Mouse (Mus musculus) urinary bladder, postnatal 14 days (tissue): ENCODE measurements around the gene Sec63.
A peak's percentile ranks its signal among the peaks of the same experiment; 100 is the strongest.

Experiments
- DNase-seq: peaks from one replicate; pipeline ENCODE4 v3.0.0; 2021; ENCODE audit warnings: low spot score

The Sec63 gene

GRCm38 (mm10) chr10:42863621-42864391, 102.5 kb downstream of the Sec63 start:
- peak; percentile 63 for DNase-seq

- peak; percentile 19 for DNase-seq
These were observed 103.4 kb downstream of the Sec63 start for GRCm38 (mm10) chr10:42864696-42865095.

- no peak for DNase-seq
These were observed 107.1 kb downstream of the Sec63 start for GRCm38 (mm10) chr10:42868416-42868815.

DNA sequence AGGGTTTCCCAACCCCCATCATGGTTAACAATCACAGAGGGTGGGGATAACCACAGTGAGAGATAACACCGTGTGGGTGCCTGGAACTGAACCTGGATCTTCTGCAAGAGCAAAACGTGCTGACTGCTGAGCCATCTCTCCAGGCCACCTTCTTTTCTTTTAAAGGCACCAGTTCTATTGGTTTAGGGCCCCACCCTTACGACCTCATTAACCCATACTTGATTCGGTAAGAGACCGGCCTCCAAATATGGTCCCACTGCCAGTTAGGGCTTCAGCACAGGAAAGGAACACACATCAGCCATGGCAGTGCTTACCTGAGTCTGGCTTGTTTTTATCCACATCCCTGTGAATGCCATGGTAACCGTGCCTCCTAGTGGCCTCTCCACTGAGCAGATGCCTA, 108.2 kb downstream of the Sec63 start:
- DNase-seq, result no peak

DNA sequence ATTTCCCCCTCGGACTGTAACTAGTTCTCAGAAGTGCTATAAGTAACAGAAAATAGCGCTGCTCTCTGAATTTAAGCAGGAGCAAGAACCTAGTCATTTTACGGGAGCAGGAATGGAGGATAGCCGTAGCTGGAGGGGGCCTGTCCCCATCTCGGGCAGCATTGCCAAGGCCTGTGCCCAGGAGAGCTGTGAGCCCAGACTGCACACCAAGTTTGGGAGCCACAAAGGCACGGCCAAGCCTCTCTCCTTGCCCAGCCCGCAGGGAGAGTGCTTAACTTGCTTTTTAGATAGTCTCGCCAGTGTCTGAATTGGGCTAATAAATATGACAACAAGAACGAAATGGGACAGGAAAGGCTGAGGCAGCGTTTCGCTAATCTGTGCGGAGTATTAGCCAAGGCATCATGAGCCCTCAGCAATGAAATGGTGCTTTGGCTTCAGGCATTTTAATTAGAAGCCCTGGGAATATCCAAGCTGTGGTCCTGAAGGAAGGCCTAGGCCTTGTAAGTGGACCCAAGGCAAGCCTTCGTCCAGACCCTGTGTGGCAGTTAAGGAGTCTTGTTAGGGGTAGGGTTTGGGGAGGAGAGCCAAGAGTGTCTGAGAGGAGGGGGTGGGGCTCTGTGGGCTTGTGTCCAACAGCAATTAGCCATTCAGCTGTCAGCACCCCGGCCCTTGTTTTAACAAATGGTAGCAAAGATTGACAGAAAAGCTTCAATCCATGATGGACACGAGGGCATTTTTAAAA, 111.1 kb downstream of the Sec63 start:
- DNase-seq, result no peak

- no peak for DNase-seq
These were observed 111.8 kb downstream of the Sec63 start for GRCm38 (mm10) chr10:42873077-42873595.

DNA sequence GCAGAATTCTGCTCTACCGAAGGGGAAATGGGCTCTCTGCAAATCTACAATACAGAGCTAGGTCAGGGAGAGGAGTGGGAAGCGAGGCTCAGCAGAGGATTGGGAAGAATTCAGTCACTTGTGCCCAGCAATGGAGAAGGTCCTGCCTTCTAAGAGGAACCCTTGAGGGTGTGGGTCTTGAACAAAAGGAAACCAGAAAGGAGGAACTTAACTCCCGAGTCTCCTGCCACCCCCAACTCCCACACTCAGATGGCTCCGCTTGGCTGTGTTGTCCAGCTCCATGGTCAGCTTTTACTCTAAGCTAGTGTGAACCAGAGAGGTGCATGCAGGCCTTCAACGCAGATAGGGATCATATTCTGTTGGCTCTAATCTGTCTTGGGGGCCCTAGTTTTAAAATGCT, 114.9 kb downstream of the Sec63 start:
- DNase-seq, result no peak

- DNase-seq, result no peak
These were observed 118.0 kb downstream of the Sec63 start for GRCm38 (mm10) chr10:42879269-42879681.

DNA sequence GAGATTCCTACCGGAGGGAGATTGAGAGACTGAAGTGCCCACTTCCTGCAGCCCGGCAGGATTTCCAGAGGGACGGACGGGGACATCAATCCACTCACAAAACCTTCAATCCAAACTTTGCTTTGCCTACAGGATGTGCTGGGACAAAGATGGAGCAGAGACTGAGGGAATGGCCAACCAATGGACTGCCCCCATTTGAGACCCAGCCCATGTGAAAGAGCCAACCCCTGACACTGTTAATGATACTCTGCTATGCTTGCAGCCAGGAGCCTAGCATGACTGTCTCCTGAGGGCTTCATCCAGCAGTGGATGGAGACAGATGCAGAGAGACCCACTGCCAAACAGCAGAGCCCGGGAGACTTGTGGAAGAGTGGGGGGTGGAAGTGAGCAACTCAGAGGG, 118.4 kb downstream of the Sec63 start:
- DNase-seq, result no peak
